Mouse (Mus musculus): Measurements from ENCODE around the gene Cfap57. TPM values are rescaled to one million over a fixed set of nuclear protein-coding genes. Genes with fewer than 3 reads are reported as not detected.
A peak's percentile ranks its signal among the peaks of the same experiment; 100 is the strongest.
"Not testable (repeated sequence)": the region's sequence is repeated elsewhere in the genome, so short reads cannot be mapped to it uniquely, and the experiment has no call there.

The Cfap57 gene
- polyA plus RNA-seq, 1 experiment from 2014 or later, result 2.3 TPM

DNA sequence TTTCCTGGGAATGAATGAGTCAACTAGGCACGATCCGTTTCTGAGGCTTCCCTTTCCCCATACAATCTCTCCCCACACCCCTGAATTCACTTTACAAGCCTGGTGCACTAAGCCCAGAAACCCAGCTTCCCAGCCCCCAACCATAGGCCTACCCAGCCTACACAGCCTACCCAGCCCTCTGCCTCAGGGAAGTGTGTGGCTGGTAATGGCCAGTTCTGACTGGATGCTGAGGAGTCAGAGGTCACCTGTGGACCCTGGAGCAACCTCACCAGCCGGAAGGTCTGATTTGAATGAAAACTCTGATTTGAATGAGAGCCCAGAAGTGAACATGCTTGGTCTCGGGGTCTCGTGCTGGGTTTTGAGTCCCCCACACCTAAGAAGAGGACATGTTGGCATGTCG is 92.9 kb downstream of the Cfap57 start:
- H3K9me3 ChIP-seq, result no peaks in the 10 kb centered on the region
- no peak overlapping the region for H3K9ac ChIP-seq
- 81% methylated on average over 6 of the region's 6 CpGs for WGBS
- no peaks in the 10 kb centered on the region for H3K4me1 ChIP-seq
- H3K27me3 ChIP-seq (replicated peaks), result no peaks in the 10 kb centered on the region
- no peak overlapping the region for H3K4me2 ChIP-seq
- no peak for ATAC-seq (replicated peaks)
- H3K36me3 ChIP-seq (replicated peaks), result no peaks in the 10 kb centered on the region
- no peak overlapping the region for H3K4me3 ChIP-seq
- no peak overlapping the region for H3K27ac ChIP-seq

DNA sequence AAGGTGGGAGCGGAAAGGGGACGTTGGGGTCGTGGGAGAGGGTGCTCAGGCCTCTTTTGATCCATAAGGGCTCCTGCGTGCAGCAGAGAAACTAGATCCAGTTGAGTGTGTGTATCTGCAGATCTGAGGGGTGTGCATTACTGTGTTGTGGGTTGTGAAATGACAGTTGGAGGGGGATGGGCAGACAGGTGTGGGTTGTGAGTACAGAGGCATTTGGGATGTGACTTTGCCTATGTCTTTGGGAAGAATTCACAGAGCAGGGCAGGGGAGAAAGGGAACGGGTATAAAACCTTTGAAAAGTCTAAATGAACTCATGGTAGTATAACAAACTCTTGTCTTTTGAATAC is 93.3 kb downstream of the Cfap57 start:
- no peak overlapping the region for H3K4me3 ChIP-seq
- H3K36me3 ChIP-seq (replicated peaks), result no peaks in the 10 kb centered on the region
- no peaks in the 10 kb centered on the region for H3K9me3 ChIP-seq
- H3K4me2 ChIP-seq, result no peak overlapping the region
- H3K27ac ChIP-seq, result no peak overlapping the region
- ATAC-seq (replicated peaks), result no peak
- 36% methylated on average over 5 of the region's 5 CpGs for WGBS
- H3K4me1 ChIP-seq, result no peaks in the 10 kb centered on the region
- no peaks in the 10 kb centered on the region for H3K27me3 ChIP-seq (replicated peaks)
- no peak overlapping the region for H3K9ac ChIP-seq

DNA sequence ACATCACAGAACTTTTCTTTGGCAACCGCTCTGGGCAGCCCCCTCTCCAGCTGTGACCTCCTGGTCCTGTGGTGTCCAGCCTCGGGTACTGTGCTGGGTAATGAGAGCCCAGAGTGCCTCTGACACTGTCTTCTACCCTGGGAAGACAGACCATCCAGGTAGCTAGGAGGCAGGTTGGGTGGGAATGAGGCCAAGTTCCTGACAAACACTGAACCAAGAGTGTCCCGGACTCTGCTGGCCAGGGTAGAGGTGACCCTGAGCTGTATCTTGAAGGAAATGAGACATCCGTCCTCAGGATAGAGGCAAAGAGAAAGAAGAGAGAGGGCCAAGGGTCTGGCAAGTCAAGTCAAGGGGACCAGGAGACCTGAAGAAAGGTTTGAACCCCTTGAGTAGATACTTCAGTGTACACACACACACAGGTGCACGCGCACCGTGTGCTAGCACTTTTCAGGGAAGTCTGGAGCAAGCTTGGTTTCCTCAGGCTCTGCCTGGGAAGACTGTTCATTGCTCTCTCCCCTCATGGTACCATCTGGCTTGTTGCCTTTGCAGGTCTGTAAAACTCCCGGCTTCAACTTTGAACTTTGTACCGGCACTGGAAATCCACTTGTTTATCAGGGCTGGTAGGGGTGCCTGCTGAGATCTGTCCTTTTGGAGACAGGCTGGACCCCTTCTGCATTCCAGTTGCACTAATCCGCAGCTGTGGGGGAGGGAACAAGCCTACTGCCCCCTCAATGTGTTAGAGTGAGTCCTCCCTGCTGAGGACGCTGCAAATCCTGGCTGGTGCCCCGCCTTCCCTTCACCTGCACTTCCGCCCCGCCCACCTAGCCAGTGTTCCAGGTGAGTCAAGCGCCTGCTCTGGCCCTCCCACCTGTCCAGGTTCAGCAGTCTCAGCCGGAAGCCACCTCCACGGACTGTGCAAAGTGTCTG is 93.9 kb downstream of the Cfap57 start, which contains the start of gene 2610528J11Rik:
Gene 2610528J11Rik, plus strand, starts transcription at position 592 of the 927 bp plus-strand sequence.
- Histone ChIP-seq H3K27me3 (replicated peaks) (no peaks in the 10 kb centered on the region), H3K27ac (no peak within 1 kb of the TSS), H3K9ac (no peak within 1 kb of the TSS), H3K4me3 (no peak within 1 kb of the TSS), H3K4me2 (no peak within 1 kb of the TSS), H3K9me3 (no peaks in the 10 kb centered on the region), H3K36me3 (replicated peaks) (no peaks in the 10 kb centered on the region), H3K4me1 (no peaks in the 10 kb centered on the region)
- no peak for ATAC-seq (replicated peaks)
- 39% methylated on average over 17 of the region's 17 CpGs for WGBS

DNA sequence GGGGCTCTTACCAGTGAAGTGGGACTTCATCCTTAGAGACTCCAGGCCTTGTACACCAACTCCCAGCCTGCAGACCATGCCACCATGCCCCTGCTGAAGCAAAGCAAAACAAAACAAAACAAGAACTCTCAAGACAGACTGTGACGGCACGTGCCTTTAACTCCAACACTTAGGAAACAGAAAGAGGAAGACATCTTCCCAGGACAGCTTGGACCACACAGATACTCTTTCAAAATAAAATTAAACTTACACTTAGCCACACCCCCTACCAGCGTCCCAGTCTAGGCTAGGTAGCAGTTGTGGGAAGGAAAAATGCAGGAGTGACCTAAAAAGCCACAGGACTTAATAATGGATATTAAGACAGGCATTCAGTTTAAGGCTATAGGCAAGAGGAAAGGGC is 94.8 kb downstream of the Cfap57 start:
- H3K27ac ChIP-seq, result no peak overlapping the region
- H3K36me3 ChIP-seq (replicated peaks), result no peaks in the 10 kb centered on the region
- H3K9me3 ChIP-seq, result no peaks in the 10 kb centered on the region
- 73% methylated on average over 3 of the region's 3 CpGs for WGBS
- no peak for ATAC-seq (replicated peaks)
- H3K4me1 ChIP-seq, result no peaks in the 10 kb centered on the region
- H3K4me3 ChIP-seq, result no peak overlapping the region
- no peak overlapping the region for H3K9ac ChIP-seq
- no peak overlapping the region for H3K4me2 ChIP-seq
- H3K27me3 ChIP-seq (replicated peaks), result no peaks in the 10 kb centered on the region

DNA sequence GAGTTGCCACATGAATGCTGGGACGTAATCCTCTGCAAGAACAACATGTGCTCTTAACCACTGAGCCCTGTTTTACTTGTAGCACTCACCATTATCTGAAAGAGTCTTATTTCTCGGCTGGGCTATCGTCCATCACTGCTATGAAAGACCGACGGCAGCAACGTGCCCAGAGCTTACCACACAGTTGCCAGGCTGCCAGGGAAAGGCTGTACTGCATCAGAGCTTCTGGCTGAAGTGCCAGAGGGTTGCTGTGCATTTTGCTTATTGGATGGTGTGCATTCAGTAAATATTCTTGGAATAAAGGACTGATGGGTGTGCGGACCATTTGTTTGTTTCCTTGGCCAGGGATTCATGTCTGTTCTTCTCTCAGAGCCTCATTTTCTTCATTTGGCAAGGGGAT is 96.6 kb downstream of the Cfap57 start:
- Histone ChIP-seq H3K27me3 (replicated peaks) (no peaks in the 10 kb centered on the region), H3K4me3 (no peak overlapping the region), H3K4me2 (no peak overlapping the region), H3K9me3 (no peaks in the 10 kb centered on the region), H3K27ac (no peak overlapping the region), H3K9ac (no peak overlapping the region), H3K4me1 (no peaks in the 10 kb centered on the region), H3K36me3 (replicated peaks) (no peaks in the 10 kb centered on the region)
- no peak for ATAC-seq (replicated peaks)
- WGBS, result 78% methylated on average over 7 of the region's 7 CpGs

DNA sequence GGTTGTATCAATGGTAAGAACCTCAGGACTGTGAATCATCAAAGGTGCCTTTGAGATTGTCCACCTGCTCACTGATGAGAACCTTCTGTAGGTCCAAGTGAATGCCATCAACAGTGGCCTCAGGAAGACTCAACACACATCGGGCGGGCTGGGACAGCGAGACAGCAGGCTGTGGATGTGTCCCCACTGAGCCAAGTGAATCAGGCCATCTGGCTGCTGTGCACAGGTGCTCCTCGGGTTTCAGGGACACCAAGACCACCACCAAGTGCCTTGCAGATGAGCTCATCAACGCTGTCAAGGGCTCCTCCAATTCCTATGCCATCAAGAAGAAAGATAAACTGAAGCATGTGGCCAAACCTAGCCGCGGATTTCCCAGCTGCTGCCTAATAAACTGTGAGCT is 98.3 kb downstream of the Cfap57 start:
- Histone ChIP-seq H3K9ac (no peak overlapping the region), H3K36me3 (replicated peaks) (no peaks in the 10 kb centered on the region), H3K27ac (no peak overlapping the region), H3K4me1 (peaks cover 1% of the 10 kb centered on the region), H3K4me3 (no peak overlapping the region), H3K27me3 (replicated peaks) (no peaks in the 10 kb centered on the region), H3K4me2 (no peak overlapping the region), H3K9me3 (no peaks in the 10 kb centered on the region)
- no peak for ATAC-seq (replicated peaks)
- WGBS, result 85% methylated on average over 7 of the region's 7 CpGs

DNA sequence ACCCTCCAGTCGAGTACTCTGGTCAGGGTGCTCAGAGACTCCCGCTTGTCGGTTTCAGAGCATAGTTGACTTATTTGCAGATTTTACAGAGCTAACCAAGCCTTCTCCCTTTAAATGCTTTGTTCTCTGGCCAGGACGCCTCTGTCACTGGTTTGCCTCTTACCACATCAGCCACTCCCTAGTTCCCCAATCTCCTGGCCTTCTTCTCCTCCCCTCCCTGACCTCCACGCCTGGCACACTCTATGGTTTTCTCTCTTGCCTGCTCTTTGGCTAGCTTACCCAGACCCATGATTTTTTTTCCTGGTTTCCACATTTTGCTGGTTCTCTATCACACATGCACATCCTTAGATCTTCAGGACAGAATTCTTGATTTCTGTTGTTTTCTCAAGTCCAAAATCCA is 102.4 kb downstream of the Cfap57 start:
- no peak for ATAC-seq (replicated peaks)
- WGBS, result 78% methylated on average over 5 of the region's 5 CpGs

DNA sequence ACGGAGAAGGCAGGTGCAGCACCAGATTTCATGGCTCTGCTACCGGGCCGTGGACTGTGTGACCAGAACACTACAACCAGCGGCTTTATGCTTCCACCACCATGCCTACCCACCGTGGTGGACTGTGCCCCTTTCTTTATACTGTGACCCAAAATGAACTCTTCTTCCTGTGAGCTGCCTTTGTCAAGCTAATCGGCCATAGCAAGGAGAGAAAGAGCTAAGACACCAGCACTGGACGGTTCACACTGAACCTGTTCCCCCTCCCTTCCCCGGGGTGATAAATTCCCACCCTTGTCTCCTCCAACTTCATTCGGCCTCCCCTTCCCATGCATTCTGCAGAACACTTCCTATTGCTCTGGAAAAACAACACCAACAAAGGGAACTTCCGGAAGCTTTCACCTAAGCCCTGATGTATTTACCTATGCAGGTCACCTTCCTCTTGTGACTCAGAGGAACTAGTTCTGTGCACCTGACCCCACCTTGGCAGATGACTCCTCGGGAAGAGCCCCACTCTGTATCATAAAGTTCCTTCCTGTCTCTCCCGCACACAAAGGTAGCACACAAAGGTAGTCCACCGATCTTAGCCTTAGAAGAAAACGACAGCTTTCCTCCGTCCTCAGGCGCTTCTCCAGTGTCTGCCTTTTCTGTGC is 103.0 kb downstream of the Cfap57 start:
- H3K4me3 ChIP-seq, result no peak overlapping the region
- WGBS, result 36% methylated on average over 16 of the region's 16 CpGs
- H3K27ac ChIP-seq, result no peak overlapping the region
- H3K36me3 ChIP-seq (replicated peaks), result no peaks in the 10 kb centered on the region
- peaks cover 9% of the 10 kb centered on the region for H3K4me1 ChIP-seq
- H3K4me2 ChIP-seq, result no peak overlapping the region
- no peaks in the 10 kb centered on the region for H3K27me3 ChIP-seq (replicated peaks)
- no peak overlapping the region for H3K9ac ChIP-seq
- no peaks in the 10 kb centered on the region for H3K9me3 ChIP-seq
- no peak; the same call in 1 of the 2 replicates for ATAC-seq (replicated peaks)

More for the DNA sequence above, 102.4 kb downstream of the Cfap57 start:
- Histone ChIP-seq H3K9me3 (no peaks in the 10 kb centered on the region), H3K36me3 (replicated peaks) (no peaks in the 10 kb centered on the region), H3K9ac (no peak overlapping the region), H3K27ac (no peak overlapping the region), H3K4me3 (no peak overlapping the region), H3K27me3 (replicated peaks) (no peaks in the 10 kb centered on the region), H3K4me2 (no peak overlapping the region), H3K4me1 (peaks cover 9% of the 10 kb centered on the region)

DNA sequence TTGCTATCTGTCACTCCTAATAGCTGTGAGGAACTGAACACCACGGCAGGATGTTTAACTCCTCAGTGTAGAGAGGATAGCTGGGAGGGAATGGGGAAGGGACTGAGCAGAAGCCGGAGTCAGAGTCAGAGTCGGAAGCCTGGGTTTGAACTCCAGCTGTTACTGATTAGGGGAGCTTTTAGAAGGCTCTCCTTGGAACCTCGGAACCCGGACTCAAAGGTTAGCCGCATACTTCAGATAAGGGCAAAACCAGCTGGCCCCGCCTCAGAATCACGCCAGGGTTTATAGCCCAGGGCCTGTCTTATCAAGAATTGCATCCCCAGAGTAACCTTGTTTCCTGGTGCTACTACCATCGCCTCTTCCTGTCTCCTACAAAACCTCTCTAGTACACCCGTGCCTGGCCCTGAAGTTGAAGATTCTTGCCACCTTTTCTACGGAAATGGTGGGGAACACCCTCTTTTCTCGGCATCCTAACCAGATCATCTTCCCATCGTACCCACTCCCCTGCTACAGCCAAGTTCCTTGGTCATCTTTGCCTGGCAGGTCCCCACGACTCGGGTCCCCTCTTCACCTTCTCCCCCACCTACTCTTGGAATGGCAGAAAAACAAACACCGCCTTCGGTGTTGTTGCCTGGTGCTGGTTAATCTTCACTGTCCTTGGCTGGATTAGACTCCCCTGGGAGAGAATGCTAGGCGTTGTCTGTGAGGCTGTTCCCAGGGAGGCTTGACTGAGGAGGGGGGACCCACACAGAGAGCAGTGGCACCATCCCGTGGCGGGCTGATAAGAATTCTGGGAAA is 103.7 kb downstream of the Cfap57 start:
- WGBS, result 27% methylated on average over 20 of the region's 20 CpGs
- Histone ChIP-seq H3K9ac (no peak overlapping the region), H3K4me3 (no peak overlapping the region), H3K27me3 (replicated peaks) (no peaks in the 10 kb centered on the region), H3K36me3 (replicated peaks) (no peaks in the 10 kb centered on the region), H3K4me2 (no peak overlapping the region), H3K4me1 (peaks cover 9% of the 10 kb centered on the region), H3K27ac (no peak overlapping the region), H3K9me3 (no peaks in the 10 kb centered on the region)
- peak; percentile 27; the same call in 1 of the 2 replicates for ATAC-seq (replicated peaks)

DNA sequence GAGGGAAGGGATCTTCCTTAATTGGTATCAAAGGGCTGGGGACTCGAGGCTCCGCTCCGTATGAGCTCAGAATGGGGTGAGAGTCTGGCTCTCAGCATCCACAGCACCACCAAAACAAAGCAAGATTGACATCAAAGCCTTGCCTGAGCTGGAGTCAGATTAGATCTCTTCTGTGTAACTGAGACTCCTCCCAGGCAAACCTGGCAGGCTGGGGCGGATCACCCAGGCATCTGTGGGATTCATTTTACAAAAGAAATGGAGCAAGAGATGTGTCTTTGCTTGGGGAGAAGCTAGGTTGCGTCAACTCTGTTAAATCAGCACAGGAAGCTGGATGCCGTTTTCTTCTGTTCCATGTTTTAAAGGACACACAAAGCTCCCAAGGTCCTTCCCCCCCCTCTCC is 111.5 kb downstream of the Cfap57 start:
- no peak overlapping the region for H3K9ac ChIP-seq
- H3K27me3 ChIP-seq (replicated peaks), result no peaks in the 10 kb centered on the region
- WGBS, result 11% methylated on average over 6 of the region's 6 CpGs
- no peaks in the 10 kb centered on the region for H3K36me3 ChIP-seq (replicated peaks)
- H3K4me3 ChIP-seq, result no peak overlapping the region
- H3K9me3 ChIP-seq, result no peaks in the 10 kb centered on the region
- no peak overlapping the region for H3K27ac ChIP-seq
- 0 out of 2 replicates have a peak, but pooled peaks cover 3% of the 10 kb centered on the region for H3K4me1 ChIP-seq
- ATAC-seq (replicated peaks), result no peak
- H3K4me2 ChIP-seq, result no peak overlapping the region

DNA sequence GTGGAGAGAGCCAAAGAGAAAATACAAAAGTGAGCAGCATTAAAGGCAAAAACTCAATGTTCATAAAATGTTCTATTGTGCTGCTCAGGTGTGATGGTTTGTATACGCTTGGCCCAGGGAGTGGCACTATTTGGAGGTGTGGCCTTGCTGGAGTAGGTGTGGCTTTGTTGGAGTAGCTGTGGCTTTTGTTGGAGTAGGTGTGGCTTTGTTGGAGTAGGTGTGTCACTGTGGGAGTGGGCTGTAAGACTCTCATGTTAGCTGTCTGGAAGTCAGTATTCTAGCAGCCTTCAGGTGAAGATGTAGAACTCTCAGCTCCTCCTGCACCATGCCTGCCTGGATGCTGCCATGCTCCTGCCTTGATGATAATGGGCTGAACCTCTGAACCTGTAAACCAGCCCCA is 113.4 kb downstream of the Cfap57 start:
- H3K9ac ChIP-seq; H3K4me1 ChIP-seq; H3K36me3 ChIP-seq (replicated peaks); H3K27ac ChIP-seq; H3K9me3 ChIP-seq; H3K4me3 ChIP-seq; H3K4me2 ChIP-seq; H3K27me3 ChIP-seq (replicated peaks); ATAC-seq (replicated peaks): not testable (repeated sequence)
- 85% methylated on average over 1 of the region's 1 CpGs for WGBS

DNA sequence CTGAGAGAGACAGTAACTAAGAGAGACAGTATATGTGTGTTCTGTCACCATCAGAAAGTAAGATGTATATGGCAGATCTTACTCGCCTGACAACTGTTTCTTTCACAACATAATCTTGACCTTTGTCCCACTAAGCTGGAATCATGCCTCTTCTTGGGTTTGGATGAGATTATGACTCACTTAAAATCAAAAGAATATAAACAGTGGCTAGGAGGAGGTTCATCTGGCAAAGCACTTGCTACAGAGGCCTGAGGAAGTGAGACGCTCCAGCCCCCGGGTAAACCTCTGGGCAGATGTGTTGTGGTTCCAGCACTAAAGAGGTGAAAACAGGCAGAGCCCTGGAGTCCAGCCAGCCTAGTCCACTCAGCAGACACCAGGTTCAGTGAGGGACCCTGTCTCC is 115.0 kb downstream of the Cfap57 start:
- no peak for ATAC-seq (replicated peaks)
- 80% methylated on average over 3 of the region's 3 CpGs for WGBS

More for the DNA sequence above, 115.0 kb downstream of the Cfap57 start:
- no peak overlapping the region for H3K4me3 ChIP-seq
- H3K27me3 ChIP-seq (replicated peaks), result no peaks in the 10 kb centered on the region
- H3K36me3 ChIP-seq (replicated peaks), result no peaks in the 10 kb centered on the region
- H3K9ac ChIP-seq, result no peak overlapping the region
- no peaks in the 10 kb centered on the region for H3K9me3 ChIP-seq
- H3K4me1 ChIP-seq, result no peaks in the 10 kb centered on the region
- H3K4me2 ChIP-seq, result no peak overlapping the region
- H3K27ac ChIP-seq, result no peak overlapping the region

Measured in midbrain, embryonic 15.5 days (tissue).